Mouse (Mus musculus): ENCODE data around the gene Nme7. TPM values are rescaled to one million over a fixed set of nuclear protein-coding genes. Genes with fewer than 3 reads are reported as not detected.

Nme7 gene
- total RNA-seq, 2 experiments from 2014 or later = 17.0 to 21.9 TPM

DNA sequence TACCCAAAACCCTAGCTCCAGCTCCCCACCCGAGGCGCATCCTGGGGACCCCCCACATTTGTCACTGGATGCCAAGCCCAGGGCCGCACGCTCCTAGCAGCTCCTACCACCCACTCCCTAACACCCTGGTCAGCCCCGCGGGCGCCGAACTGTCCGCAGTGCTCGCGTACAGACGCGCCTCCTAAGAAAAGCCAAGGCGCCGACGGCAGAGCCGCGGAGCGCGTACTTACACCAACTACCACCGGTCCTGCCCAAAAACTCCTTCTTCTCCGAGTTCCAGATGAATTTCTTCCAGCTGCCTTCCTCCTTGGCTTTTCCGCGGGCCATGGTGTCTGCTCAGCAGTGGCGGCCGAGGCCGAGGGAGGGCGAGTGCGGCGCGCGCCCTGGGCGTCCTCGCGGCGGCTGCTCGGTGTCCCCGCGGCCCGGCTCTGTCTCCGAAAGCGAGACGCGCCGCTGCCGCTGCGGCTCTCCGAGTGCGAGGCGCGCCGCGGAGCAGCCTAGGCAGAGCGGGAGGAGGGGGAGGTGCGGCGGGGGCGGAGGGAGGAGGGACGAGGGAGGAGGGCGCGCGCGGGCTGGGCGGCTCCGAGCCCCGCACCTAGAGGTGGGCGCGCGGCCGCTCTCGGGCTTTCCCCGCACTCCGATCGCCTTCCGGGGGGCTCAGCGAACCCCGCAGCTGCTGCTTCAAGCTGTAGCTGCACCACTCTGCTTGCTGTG is 153.8 kb downstream of the Nme7 start:
- DNase-seq (ENCODE audit: low spot score in 2 of 2) = peak in 1 of 2 experiments; percentile 68

DNA sequence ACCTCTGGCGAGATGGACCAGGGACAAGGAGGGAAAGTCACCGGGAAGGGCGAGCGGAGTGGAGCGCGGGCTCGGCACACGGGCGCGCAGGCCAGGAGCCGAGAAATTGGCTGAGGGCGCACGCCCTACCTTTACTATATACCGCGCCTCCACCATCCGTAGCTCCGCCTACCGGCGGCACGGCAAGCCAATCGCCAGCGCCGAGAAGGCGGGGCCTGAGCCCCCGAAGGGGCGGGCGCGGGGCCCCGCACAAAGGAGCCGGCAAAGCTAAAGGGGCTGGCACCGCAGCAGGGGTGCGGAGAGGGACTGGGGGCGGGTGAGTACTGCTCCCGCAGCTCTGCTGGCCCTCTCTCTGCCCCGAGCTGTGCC is 154.3 kb downstream of the Nme7 start, which contains the start of gene Atp1b1:
Atp1b1 (minus strand) TSS at position 111 of the 369 bp plus-strand sequence.
- DNase-seq (ENCODE audit: low spot score in 2 of 2) = peak; percentile 90 to 92

DNA sequence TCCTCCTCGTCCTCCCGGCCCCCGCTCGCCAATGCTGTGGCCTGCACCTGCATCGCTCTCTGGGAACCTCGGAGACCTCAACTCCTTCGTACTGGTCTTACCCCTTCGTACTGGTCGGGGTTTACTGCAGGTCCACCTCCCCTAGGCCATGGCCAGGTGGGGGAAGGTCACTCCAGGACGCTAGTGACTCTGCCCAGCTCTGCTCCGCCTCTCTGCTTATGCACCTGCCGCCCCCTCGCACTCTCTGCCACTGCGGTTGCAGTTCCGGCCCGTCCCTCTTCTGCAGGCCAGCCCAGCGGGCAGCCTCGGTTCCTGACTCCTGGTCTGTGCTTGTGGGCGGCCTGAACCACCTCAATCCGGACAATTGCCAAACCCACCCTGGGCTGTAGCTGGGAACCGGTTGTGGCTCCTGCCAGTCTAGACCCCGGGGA is 154.7 kb downstream of the Nme7 start:
- DNase-seq (ENCODE audit: low spot score in 2 of 2) = no peak

DNA sequence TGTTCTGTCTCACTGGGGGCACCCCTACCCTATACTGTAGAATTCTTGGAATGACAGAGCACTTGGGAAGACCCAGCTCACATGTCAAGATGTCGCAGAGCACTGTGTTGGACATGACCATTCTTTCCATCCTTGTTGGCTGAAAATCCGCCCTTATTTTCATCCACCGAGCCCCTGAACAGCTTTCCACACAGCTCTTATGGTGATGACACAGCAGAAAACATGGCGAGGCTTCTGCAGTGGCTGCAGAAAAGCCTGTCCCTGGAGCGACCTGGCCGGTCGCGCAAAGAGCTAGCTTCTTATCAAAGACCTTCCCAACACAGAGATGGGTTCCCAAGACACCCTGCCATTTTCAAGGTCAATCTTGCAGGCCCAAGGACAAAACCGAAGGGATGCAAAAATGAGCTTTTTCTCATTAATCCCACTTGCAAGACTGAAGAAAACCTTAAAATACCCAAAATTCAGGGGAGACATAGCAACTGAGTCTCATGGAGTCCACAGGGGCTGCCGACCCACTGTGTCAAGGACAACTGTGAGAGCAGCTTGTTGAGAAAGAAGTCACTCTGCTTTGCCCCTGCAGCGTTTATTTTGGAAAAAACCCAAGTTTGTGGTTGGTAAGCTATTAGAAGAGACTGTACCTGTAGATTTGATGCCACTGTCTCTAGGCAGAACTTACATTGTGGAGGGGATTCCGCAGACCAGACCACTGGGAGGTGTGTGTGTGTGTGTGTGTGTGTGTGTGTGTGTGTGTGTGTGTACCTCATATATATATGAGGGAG is 155.4 kb downstream of the Nme7 start:
- DNase-seq (ENCODE audit: low spot score in 2 of 2) = no peak

DNA sequence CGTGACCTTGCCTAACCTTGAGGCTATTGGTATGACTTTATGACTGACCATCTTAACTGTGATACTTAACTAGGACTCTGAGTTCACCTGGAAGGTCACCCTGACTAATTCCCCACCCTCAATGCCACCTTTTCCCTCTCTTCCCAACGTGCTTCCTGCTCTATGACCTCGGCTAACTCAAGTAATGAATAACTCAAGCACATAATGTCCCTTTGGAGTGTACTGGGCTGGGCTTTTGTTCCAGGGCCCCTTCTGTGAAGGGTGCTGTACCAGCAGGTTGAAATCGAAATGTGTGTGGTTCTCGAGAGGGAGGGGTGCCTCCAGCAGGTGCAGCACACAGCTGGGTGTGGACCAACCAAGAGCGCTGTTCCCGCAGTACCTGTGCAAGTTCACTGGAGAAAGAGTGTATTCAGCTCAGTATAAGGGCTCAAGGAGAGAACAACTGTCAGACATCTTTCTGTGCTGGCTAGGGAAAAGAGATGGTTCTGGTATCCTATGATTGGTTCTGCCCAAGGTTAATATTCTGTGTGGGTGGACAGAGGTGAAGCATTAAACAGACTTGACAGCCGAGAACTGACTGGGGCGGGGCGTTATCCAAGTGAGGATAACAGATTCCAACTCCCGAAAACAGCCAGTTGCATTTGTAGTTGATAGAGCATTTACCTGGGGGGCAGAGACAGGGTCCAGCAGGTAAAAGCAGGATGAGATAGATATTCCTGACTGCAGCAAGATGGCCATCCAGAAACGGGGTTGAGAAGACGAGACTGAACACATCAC is 157.2 kb downstream of the Nme7 start:
- no peak for DNase-seq (ENCODE audit: low spot score in 2 of 2)

DNA sequence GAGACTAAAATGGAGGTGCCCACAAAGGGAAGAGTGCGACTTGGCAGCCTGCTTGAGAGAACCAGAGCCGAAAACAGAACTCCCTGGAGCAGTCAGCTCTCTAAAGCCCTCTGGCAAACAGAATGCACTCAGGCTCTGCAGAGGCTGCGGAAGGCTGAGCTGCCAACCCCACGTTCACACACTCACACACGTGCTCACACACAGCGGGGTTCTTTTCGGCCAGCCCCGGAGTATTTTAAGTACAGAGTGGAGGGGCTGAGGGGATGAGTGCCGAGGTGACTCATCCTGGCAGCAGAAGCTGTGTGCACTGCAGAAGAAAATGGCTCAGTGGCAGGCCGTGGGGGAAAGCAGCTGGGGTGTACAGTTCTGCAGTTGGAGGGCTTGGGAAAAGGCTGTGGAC is 157.8 kb downstream of the Nme7 start:
- DNase-seq (ENCODE audit: low spot score in 2 of 2) = no peak

DNA sequence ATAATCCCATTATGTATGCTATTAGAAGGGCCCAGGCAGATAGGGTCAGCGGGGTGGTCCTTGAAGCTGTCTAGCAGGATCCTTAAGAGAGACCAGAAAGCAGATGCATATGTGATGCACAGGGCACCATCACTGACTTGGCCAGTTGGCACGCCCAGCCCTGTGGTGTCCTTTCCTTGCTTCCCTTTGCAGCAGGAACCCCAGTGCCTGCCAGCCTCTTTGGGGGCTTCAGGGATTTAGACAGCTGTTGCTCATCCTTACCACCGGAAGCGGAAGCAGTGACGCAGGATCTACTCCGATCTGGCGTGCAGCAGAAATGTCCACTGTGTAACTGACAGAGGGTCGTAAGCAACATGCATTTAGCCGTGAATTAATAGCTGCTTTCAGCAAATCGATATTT is 163.5 kb downstream of the Nme7 start:
- no peak for DNase-seq (ENCODE audit: low spot score in 2 of 2)

DNA sequence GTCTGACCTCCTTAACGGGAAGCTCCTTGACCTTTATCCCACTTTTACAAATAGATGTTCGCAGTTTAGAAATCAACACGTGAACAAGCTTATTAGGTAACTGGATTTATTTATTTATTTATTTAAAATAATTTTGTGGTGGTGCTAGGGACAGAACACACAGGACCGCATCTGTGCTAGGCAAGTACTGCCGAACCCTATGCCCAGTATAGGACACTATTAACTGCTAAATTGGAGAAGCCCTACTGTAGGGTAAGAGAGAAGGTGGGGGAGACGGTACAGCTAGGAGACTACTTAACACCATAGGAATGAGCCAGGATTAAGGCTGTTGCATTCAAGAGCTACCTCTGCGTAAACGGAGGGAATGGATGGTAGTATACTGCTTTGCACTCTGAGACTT is 164.4 kb downstream of the Nme7 start:
- no peak for DNase-seq (ENCODE audit: low spot score in 2 of 2)

DNA sequence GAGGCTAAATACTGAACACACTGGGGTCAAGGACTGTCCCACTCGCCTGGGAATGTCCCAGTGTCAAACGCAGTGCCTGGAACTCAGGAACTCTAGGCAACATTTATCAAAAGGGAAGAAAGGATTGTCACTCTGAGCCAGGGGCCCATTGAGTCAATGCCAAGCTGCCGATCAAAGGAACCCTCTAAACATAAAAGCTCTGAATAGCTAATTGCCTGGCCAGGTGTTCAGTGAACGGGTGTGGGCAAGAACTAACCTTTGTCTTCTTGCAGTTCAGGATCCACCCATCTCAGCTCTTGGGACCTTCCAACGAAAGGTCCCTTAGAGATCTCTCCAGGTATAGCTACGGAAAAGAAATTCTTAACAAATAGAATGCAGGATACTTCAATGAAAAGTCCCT is 167.1 kb downstream of the Nme7 start:
- no peak for DNase-seq (ENCODE audit: low spot score in 2 of 2)

DNA sequence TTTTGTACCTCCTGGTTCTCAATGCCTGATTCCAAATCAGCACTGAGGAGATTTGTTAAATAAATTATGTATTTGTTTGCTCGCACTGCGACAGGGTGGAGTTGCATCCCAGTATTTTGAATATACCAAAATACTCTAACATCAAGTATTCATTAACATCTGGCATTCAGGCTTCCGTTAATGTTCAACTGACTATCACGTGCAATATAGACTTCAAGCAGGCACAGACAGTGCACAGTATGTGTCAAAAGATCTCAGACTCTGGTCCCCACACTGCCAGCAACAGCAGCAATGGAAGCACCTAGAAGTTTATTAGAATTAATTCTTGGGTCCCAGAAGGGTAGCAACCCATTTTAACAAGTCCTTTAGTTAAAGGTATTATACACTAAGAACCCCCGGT is 167.7 kb downstream of the Nme7 start:
- DNase-seq (ENCODE audit: low spot score in 2 of 2) = no peak

DNA sequence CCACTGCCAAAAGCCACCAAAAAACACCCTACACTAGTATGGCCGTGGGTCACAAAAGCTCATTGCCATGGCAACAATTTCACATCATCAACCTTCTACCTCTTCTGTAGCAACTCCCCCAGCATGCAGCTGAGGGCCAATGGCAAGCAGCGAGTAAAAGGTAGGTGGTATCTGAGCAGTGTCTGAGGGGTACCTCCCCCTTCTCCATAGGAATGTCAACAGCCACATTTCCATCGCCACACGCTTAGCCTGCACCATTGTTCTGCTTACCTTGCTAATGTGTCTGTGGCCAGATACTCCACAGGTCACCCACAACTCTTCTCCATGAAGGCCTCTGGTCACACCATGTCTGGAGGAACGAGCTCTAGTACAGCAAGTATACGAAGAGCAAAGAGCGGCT is 169.5 kb downstream of the Nme7 start:
- no peak for DNase-seq (ENCODE audit: low spot score in 2 of 2)

DNA sequence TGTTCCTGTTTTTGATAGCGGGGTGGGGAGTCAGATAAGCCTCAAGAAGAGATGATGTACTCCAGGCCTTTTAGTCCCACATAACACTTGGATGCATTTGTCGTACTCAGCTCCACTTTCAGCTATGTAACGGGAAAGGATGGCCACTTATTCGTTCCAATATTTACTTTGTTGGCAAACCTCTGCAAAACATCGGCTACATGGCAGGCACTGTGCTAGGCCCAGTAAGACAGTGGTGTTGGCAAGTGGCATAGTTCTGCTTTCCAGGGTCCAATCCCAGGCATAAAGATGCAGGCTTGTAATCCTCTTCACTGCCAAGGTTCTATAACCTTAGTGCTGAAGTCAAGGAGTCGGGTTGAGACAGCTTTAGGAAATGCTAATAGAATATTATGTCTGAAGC is 170.4 kb downstream of the Nme7 start:
- no peak for DNase-seq (ENCODE audit: low spot score in 2 of 2)

DNA sequence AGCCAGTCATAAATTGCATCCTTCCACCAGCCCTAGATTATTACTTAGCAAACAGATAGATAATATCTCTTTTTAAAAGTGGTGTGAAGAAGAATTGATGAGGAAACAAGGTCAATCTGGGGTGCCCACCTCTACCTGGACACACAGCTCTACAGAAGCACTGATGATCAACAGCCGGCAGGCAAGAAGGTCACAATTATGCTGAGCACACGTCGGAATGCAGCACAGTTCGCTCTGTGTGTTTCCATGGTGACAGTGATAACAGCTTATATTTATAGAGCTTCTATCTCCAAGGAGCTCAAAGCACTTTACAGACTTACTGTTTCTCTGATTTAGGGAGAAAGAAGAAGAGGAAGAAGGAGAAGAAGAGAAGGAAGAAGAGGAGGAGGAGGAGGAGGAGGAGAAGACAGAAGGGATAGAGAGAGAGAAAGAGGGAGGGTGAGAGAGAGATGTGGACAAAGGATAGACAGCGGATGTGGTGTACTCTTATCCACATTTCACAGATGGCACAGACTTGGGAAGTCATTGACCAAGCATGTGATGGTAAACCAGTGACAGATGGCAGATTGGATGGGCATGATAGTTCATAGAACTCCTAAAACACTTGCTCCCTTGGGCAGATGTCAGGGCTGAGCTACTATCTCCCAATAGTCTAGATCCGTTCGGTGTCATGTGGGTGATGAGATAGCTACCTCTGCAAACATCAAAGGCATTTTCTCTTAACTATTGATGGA is 171.0 kb downstream of the Nme7 start:
- DNase-seq (ENCODE audit: low spot score in 2 of 2) = no peak

DNA sequence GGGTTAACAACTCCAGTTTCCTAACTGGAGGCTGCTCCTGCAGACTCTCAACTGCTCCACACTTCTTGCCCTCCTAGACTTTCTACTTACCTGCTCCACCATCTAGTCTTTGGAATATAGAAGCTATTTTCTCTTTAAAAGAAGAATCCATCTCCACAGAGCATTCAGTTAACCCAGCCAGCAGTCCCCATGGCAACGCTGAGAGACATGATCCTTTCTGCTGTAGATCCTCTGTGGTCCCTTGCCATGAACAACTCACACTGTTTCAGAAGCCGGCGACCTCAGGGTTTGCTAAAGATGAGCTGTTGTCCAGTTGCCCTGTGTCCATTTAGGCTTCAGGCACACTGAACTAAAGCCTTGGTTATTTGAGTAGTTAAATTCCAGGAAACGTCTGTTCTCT is 172.0 kb downstream of the Nme7 start:
- DNase-seq (ENCODE audit: low spot score in 2 of 2) = no peak

DNA sequence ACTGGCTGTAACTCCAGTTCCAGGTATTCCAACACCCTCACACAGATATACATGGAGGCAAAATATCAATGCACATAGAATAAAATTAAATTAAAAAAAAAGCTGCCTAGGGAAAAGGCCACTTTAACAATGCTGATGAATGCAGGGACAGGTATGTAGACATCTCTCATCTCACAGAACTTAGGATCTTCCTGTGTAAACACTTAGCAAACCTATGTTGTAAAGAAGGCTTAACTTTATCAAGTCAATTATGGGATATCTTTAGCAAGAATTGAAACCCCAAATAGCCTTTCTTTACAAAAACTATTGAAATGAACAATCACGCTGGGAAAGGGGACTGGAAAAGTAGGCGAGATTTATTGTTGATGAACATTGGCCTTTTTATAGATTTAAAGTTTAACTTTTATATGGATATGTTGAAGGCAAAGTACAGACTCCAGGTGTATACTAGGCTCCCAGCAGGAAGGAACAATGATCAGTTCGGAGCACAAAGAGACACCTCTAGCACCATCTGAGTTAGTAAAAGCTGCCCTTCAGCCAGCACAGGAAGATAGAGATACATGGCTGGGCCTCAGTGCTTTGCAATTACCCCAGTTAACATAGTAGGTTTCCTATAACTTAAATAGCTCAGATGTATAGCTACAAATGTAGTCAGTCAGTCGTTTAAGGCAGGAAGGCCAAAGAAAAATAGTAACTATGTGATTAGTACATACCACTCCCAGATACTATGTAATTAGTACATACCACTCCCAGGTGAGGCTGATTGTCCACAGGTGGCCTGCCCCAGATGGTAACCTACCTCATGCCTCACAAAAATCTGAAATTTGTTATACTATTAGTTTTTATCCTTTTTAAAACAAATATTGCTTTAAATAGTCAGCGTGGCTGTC is 177.1 kb downstream of the Nme7 start:
- DNase-seq (ENCODE audit: low spot score in 2 of 2) = no peak

DNA sequence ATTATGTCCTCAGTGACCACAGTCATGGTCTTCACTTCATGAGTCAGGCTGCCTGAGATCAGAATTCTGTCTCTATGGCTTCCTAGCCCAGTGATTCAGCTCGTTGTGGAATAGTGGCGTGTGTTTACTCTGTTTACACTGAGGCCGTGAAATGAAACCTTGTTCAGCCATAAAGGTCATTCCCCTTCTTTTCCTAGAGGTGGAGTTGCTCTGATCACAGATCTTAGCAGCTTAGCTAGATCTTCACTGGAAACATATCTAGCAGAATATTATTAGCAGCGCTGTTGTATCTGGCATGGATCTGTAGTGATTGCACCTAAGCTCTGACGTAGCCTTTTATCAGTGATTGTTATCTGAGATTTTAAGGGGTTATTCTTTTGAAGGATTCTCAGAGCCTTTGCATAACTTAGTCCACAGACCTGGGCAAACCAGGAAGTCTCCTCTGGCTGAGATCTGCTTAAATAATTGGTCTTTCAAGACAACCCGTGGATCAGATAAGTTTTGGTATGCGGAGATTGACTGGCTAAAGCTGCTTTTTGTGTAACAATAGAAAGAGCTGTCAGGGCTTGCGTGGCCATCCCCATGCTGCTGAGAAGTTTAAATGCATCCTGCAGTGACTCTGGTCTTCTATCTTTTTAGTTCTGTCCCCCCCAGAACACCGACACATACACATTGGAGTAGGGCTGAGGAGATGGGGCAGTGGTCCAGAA is 177.9 kb downstream of the Nme7 start:
- no peak for DNase-seq (ENCODE audit: low spot score in 2 of 2)

DNA sequence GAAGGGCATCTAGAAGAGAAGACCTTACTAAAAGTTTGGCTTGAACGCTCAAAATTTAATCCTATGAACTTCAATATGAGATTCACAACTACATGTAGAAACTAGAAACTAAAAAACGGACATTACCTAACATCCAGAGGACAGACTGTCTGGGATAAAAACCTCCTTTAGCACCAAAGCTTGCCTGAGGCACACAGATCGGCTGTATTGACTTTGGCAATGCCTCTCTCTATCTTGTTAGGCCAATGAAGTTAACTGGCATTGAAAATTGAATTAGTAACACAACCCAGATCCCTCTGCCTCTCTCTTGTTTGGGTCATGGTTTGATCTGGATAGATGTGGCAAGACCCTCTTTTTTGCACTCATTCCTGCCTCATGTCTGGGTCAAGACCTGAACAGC is 178.9 kb downstream of the Nme7 start:
- DNase-seq (ENCODE audit: low spot score in 2 of 2) = no peak

DNA sequence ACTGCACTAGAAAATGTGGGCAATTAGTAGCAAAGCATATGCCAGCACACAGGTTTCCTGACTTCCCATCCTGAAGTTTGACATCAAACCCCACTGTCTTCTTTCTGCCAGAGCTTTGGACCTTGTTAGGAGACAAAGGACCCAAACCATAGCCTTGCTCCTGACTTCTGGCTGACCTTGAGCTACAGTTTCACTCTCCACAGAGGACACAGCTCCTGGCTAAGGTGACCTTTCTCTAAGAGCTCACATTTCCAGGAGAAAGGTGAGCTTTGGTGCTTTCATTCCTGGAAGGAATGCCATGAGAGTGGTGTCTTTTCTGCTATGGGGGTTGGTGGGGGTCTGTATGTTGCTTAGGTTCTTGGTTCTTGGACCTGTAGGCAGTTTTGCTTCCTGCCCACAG is 179.8 kb downstream of the Nme7 start:
- no peak for DNase-seq (ENCODE audit: low spot score in 2 of 2)
